Mouse (Mus musculus): ENCODE results near the gene Cntnap3.

DNA sequence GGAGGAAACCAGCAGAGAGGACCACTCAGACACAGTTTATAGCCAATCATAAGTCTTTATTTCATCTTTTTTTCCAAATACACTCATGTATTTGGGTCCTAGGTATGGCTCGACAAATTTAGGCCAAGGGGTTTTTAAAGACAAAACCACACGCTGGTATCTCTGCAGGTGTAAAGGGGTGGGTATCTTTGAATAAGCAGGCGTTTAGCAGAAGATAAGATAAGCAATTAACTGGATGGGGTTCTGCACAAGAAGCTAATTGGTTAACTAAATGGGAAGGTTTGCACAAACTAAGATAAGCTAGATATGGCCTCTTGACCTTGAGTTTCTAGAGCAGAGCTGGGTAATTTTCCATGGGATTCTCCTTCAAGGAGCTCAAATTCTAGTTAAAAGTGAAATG, 171.5 kb downstream of the Cntnap3 start:
- no peak for TF ChIP-seq CTCF (IDR thresholded peaks at IDR 0.05; ENCODE audit: insufficient read depth, low read depth, low read length)
- TF ChIP-seq POLR2A (IDR thresholded peaks at IDR 0.05; ENCODE audit: insufficient read depth, low read depth, low read length) = no peak

Measured in olfactory bulb, adult 2 months (tissue).